Mouse (Mus musculus) adrenal gland, postnatal 14 days (tissue): ENCODE results near the gene 4930404H24Rik. TPM values are rescaled to one million over a fixed set of nuclear protein-coding genes. Genes with fewer than 3 reads are reported as not detected.

ENCODE experiments used
- DNase-seq: peaks from one replicate; pipeline ENCODE4 v3.0.0; 2021; ENCODE audit warnings: mixed read lengths
- total RNA-seq: library from RNA; stranded (reverse); gene quantifications from 2 replicates; pipeline ENCODE4 v1.2.3, GENCODE M21; 2021

Gene 4930404H24Rik
- total RNA-seq, 1 experiment from 2014 or later: not detected

- no peak for DNase-seq
These were observed 41.4 kb downstream of the 4930404H24Rik start for GRCm38 (mm10) chr2:153533981-153534380.

- no peak for DNase-seq
These were observed 46.3 kb downstream of the 4930404H24Rik start for GRCm38 (mm10) chr2:153538898-153539297.

GRCm38 (mm10) chr2:153542936-153543668 lies 50.5 kb downstream of the 4930404H24Rik start:
- DNase-seq: no peak

Other genes with a start within 250 kb of the 4930404H24Rik start
- gene Kif3b, start 201.4 kb upstream of the 4930404H24Rik start, total RNA-seq: 22.5 and 24.4 TPM in 2 replicates
- 24.8 and 29.8 TPM in 2 replicates for gene Asxl1, start 147.0 kb upstream of the 4930404H24Rik start, total RNA-seq
- 15.6 and 16.0 TPM in 2 replicates for gene Nol4l, start 37.2 kb downstream of the 4930404H24Rik start, total RNA-seq
- gene Commd7, start 140.0 kb downstream of the 4930404H24Rik start, total RNA-seq: 27.7 and 33.6 TPM in 2 replicates
- 2.8 and 5.1 TPM in 2 replicates for gene Dnmt3b, start 156.7 kb downstream of the 4930404H24Rik start, total RNA-seq
- not detected in 2 replicates for gene Dnmt3c, start 203.9 kb downstream of the 4930404H24Rik start, total RNA-seq
- gene Mapre1, start 248.5 kb downstream of the 4930404H24Rik start, total RNA-seq: 99.4 and 105 TPM in 2 replicates